Mouse (Mus musculus) urinary bladder, postnatal 10 days (tissue): ENCODE data around the gene Fam221b.

Experiments used
- DNase-seq: peaks from one replicate; pipeline ENCODE4 v3.0.0; 2022; ENCODE audit warnings: low spot score

Gene Fam221b

GRCm38 (mm10) chr4:43656339-43657109, 12.4 kb downstream of the Fam221b start, which contains the start of gene Hint2:
Hint2 (minus strand) TSS chr4:43656466.
- peak; percentile 79 for DNase-seq

GRCm38 (mm10) chr4:43655656-43656338, 13.1 kb downstream of the Fam221b start:
- no peak for DNase-seq

- DNase-seq = no peak
Observed at GRCm38 (mm10) chr4:43653161-43654015, 15.6 kb downstream of the Fam221b start, which contains the start of gene Spag8. Spag8 (minus strand) TSS chr4:43653594.

- DNase-seq = no peak
Observed at GRCm38 (mm10) chr4:43652726-43653125, 16.2 kb downstream of the Fam221b start.

GRCm38 (mm10) chr4:43649783-43650182, 19.2 kb downstream of the Fam221b start:
- no peak for DNase-seq

GRCm38 (mm10) chr4:43640491-43640890, 28.5 kb downstream of the Fam221b start:
- DNase-seq = no peak

- no peak for DNase-seq
Observed at GRCm38 (mm10) chr4:43640076-43640475, 28.9 kb downstream of the Fam221b start.

GRCm38 (mm10) chr4:43636751-43637150, 32.2 kb downstream of the Fam221b start:
- DNase-seq = no peak

GRCm38 (mm10) chr4:43634621-43635374, 34.1 kb downstream of the Fam221b start:
- no peak for DNase-seq

GRCm38 (mm10) chr4:43633736-43634135, 35.2 kb downstream of the Fam221b start:
- no peak for DNase-seq

GRCm38 (mm10) chr4:43633296-43633695, 35.6 kb downstream of the Fam221b start:
- no peak for DNase-seq

- no peak for DNase-seq
Observed at GRCm38 (mm10) chr4:43631956-43632920, 36.7 kb downstream of the Fam221b start.

- no peak for DNase-seq
Observed at GRCm38 (mm10) chr4:43631046-43631955, 37.6 kb downstream of the Fam221b start, which contains the start of gene Npr2. Npr2 (plus strand) TSS chr4:43631935.

GRCm38 (mm10) chr4:43630671-43631045, 38.3 kb downstream of the Fam221b start:
- DNase-seq = no peak

GRCm38 (mm10) chr4:43630030-43630581, 38.8 kb downstream of the Fam221b start:
- no peak for DNase-seq

- no peak for DNase-seq
Observed at GRCm38 (mm10) chr4:43629106-43629817, 39.7 kb downstream of the Fam221b start.

GRCm38 (mm10) chr4:43620146-43620778, 48.7 kb downstream of the Fam221b start:
- DNase-seq = no peak
